Mouse (Mus musculus) kidney, adult 18-20 months (tissue): ENCODE data around the gene B4galt5.
"Not testable (repeated sequence)": the region's sequence is repeated elsewhere in the genome, so short reads cannot be mapped to it uniquely, and the experiment has no call there.

Experiments
- DNase-seq: peaks from one replicate; pipeline ENCODE4 v3.0.0; 2021

The B4galt5 gene

DNA sequence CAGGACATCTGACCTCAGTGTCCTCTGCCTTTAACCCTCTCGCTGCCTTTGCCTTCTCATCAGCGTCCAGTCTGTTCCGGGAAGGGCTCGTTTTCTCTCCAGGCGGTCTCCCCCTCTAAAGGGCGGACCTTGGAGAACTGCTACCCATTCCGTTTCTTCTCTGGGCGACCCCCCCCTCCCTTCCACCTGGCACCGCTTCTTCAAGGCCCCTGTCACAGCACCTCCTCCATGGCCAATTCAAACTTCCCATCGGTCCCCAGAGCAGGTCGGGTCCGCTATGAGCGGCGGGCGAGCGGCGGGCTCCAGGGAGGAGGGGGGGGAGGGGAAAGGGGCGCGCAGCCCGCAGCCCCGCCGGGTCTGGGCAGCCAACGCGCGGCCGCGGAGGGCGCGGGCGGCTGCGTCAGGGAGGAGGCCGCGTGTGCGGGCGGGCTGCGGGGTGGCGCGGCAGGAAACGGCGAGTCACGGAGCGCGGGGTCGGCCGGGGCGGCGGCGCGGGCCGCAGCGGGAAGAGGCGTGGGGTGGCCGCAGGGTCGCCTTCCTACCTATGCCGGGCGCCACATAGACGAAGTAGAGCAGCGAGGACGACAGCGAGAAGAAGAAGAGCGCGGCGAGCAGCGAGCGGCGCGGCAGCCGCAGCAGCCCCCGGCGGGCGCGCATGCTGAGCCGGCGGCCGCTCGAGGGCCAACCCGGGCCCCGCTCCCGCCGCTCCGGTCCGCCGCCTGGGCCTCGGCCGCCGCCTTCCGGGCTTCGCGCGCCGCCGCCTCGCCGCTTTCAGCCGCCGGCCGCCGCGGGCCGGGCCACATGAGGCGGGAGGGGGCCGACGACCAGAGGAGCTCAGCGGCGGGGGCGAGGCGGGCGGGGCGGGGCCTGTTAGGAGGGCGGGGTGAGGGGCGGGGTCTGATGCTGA is at the start of gene B4galt5:
Gene B4galt5 (minus strand): TSS at position 808 of the 907 bp plus-strand sequence.
- DNase-seq: peak; percentile 44

DNA sequence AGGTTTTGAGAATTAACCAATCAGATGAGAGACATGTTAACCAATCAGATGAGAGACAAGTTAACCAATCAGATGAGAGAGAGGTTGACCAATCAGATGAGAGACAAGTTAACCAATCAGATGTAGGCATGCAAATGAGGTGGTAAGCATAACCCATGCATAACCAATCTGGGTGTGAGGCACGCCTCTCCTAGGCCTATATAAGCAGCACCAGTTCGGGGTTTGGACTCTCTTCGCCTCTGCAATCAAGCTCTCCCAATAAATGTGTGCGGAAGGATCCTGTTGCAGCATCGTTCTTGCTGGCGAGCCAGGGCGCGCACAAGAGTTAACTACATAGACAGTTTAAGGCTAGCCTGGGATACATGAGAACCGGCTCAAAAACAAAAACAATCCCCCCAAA is 47.4 kb upstream of the B4galt5 start:
- not testable (repeated sequence) for DNase-seq

DNA sequence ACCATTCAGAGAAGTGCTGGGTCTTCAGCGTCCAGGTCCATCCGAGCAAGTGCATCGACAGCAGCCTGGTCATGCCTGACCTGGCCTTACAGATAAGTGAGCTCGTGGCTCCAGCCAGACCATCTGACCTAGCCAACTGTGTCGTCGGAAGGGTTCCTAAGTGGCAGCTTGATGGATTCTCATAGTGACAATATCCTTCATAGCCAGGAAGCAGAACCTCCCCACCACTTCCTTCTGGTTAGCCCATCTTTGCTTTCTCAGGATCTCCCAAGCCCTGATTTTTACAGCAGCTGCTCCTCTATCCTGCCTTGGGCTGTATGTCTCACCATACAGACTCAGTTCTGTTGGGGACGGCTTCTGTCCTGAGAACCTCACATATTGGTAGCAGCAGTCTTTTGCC is 45.4 kb upstream of the B4galt5 start:
- DNase-seq: no peak

DNA sequence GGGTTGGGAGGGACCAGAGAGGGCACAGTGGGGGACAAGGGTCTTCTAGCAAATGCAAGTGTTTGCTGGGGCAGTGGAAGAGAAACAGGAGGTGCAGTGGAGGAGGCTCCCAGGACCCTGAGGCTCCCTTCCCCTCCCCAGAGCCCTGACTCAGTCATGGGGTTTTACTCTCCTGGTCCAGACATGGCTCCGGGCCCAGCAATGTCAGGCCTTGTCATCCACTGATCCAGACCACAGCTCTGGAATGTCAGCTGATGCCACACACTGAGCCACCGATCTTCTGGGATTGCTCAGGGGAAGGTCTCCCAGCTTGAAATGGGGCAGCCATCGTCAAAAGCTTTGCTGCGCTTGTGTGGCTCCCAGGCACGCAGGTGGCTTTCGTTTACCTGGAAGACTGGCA is 38.0 kb upstream of the B4galt5 start:
- DNase-seq: no peak

DNA sequence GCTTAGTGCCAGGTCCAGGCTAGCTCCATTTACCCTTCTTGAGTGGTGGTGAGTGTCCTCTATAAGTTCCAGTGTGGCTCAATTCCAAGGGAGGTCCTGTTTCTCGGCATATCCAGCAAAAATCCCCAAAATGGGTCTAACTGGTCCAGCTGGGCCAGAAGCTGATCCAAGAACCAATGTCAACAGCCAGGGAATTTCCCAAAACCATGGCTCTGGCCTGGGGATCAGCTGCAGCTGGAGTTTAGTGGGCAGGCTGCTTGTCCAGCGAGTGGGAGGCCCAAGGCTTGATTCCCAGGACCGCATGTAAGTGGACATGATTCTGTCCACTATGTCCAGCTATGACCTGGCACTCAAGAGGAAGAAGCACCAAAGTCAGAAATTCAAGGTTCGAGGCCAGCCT is 37.5 kb upstream of the B4galt5 start:
- no peak for DNase-seq

DNA sequence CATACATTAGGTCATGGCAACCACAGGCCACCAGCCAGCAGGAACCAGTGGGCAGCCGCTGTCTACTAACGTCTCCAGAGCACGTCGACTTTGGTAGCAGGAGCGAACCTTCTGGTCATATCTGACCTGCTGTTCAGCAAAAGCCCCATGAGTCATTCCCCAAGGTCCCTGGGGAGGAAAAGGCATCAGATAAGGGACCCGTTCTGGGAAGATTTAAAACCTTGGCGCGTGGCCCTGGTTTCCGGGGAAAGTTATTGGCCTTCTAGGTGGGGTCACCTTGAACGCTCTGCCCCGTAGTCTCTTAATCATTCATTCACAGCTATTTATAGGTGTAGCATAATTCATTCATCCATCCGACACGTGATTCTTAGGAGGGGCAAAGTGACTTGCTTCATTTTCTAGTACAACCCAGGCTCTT is 34.7 kb upstream of the B4galt5 start:
- DNase-seq: peak; percentile 86

DNA sequence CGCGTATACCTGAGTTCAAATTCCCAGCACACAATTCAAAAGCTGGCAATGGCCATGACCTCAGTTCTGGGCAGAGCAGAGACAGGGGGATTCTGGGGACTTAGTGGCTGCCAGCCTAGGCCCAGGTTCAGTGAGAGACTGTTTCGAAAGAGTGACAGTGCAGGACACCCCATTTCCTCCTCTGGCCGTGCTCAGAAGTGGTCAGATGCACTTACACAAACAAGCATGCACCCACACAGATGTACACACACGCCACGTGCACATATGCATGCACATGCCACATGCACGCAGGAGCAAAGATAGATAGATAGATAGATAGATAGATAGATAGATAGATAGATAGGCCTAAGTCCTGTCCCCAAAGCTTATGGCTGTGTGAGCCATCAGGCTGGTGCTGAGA is 33.4 kb upstream of the B4galt5 start:
- no peak for DNase-seq

DNA sequence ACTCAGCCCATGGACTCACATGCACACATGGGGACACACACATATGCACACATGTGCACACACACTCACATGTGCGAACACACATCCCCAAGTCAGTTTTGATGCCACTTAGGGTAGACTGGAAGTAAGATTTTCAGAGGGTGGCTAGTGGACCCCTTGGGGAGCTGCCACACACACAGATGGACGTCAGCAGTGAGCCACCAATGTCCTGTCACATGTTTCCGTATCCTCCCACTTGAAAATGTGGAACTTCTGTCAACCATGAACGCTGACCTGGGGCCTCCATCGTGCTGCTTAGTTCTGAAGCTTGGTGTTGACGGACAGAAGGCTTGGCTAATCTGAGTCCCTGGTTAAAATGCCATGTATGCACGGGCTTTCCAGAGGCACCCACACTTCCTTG is 32.6 kb upstream of the B4galt5 start:
- DNase-seq: no peak

DNA sequence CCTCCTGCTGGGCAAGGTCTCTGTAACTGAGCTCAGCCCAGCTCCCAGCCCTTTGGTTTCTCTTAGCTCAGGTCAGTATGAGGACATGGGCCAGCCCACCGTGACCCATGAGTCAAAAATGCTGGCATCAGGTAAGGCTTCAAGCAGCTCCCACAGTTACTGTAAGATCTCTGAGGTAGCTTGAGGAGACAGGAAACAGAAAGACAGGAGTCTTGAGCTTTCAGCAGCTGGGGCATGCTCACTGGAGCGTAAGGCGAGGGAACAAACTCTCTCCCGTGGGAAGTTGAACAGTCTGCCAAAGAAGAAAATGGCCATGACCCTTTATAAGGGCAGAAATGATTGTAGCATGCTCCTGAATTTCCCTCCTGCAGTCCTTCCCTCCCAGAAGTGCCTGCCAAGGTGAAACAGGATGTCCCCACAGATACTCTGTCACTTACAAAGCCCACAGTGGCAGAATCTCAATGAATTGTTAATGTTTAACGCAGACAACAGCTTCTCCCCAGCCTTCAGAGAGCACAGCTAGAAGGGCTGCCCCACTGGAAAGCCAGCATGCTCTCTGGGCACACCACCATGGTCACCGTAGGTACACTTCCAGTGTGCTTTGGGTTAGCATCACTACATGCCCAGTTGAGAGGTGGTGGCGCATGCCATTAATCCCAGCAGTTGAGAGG is 31.8 kb upstream of the B4galt5 start:
- DNase-seq: peak; percentile 72

DNA sequence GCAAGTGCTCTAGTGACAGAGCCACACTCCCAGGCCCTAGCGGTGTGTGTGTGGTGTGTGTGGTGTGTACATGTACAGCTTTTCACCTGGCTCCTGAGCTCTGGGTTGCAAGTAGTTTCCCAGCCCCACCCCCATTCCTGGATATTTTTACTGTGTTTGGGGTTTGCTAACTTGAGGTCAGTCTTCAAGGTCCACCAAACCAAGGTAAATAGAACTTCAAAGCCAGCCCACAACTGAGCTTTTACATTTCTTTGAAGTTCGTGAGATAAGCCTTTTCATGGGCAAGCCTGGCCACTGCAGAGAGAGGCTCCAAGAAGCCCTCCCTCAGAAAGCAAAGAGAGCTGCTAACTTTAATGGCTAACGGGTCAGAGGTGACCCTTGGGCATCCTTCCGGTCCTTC is 30.0 kb upstream of the B4galt5 start:
- no peak for DNase-seq

DNA sequence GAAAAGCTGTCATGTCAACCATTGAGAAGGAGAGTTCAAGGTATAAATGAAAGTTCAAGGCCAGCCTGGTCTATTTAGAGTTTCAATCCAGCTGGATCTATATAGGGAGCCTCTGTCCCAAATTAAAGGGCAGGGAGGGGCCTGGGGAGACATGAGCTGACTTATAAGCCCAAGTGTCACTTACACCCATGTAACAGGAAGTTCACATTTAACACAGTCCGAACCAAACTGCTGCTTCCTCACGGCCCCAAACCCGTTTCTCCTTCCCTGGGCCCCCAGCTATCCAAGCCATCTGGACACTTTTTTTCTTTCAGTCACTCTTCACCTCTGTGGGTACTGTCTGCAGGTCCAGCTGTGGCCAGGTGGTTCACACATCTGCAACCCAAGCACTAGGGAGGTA is 28.7 kb upstream of the B4galt5 start:
- no peak for DNase-seq

DNA sequence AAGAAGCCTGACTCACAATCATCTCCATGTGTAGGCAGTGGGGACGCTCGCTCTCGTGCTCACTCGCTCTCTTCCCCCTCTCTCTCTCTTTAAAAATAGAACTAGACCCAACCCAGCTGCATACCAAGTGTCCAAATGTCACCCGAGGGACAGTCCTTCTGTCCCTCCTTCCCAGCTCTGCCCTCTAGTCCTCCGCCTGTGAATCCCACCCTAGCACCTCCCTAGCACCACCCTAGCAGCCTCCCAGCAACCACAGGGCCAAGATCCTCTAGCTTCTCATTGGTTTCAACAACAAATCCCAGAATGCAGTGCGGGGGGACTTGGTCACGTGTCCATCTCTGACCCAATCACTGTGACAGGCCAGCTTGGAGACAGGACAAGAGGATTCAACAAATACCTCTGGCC is 27.2 kb upstream of the B4galt5 start:
- DNase-seq: no peak

DNA sequence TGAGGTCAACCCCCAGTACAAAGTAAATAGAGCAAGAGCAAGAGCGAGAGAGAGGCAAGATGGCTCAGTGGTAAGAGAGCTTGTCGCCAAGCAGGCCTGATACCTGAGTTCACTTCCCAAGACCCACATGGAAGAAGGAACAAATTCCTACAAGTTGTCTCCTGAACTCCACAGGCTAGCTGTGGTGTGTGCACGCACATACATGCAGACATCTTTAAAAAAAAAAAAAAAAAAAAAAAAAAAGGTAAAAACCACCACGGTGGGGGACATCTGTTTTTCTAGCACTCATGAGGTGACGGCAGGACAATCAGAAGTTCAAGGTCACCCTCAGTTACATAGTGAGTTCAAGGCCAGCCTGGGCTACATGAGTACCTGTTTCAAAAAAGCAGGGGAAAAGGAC is 26.7 kb upstream of the B4galt5 start:
- DNase-seq: no peak

DNA sequence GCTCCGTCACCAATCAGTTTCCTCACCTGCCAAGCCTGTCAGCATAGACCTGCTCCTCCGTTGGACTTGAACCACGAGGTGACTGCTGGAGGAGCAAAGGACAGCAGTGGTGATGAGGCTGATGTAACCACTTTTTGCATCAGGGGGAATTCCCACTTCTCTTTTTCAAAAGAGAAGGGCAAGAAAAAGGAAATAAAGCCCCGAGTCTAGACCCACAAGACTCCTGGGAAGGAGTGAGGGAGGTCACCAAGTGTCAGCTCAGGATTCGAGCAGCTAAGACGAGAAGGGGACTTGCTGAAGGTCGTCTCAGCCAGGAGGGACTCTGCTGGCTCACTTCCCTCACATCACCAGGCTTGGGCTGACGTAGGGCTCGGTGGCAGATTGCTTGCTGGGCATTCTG is 26.2 kb upstream of the B4galt5 start:
- no peak for DNase-seq

DNA sequence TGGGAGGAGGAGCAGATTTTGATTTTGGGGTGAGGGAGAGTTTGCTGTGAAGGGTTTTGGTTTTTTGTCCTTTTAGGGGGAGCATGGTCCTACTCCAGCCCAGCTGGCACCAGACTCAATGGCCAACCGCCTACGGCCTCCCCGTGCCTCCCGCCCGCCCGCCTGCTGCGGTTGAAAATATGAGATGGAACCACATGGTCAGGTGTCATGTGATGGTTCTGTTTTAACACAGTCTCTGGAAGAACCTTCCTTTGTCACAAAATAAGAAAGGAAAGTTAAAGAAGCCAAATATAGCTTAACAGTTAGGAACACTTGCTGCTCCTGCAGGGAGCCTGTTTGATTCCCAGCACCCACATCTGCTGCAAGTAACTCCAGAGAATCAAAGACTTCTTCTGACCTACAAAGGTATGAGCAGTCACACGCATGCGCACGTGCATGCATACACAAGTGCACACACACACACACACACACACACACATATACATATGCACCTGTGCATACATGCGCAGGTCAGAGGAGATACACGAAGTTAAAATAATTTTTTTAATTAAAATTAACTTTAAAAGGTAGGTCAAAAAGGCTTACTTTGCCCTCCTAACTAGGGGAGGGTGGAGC is 25.3 kb upstream of the B4galt5 start:
- DNase-seq: no peak

DNA sequence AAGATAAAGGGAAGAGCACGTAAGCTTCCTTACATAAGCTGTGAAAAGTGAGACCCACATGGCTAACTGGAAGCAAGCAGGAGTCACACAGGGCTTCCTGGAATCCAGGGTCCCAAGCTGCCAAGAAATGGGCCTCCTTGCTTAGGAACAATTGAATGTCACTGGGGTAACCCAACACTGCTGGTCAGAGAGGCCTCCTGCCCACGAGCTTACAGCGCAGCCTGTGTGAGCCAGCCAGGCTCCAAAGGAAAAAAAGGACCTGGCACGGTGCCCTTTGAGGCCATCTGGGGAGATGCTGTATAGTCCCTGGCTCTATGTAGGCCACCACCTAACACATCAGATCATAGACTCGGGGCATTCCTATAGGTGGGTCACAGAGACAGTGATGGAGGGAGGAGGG is 24.3 kb upstream of the B4galt5 start:
- DNase-seq: peak; percentile 30

DNA sequence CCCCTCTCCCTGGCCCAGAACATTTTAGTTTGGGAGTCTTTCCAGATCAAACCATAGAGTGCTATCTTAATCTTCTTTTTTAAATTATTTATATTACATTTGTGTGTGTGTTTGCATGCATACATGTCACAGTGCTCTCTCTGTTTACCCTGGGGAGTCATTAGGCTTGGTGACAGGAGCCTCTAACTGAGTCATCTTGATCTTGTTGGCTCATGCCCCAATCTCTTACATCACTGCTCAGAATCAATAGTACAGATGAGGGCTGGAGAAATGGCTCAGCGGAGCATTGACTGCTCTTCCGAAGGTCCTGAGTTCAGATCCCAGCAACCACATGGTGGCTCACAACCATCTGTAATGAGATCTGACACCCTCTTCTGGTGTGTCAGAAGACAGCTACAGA is 22.5 kb upstream of the B4galt5 start:
- DNase-seq: no peak

DNA sequence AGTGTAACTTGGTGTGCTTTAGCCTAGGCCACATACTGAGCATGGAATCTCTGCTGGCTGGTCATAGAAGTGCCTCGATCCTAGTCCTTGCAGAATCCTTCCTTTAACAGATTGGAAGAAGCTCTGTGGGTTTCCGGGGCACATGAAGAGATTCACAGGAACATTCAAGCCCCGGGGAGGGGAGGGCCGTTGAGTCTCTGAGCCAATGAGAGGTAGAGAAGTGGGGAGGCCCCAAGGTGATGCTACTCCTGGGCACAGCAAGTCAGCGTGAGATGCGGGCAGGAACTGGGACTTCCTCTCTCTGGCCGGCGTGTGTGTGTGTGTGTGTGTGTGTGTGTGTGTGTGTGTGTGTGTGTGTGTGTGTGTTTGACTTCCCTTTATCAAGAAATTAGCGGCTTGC is 19.3 kb upstream of the B4galt5 start:
- no peak for DNase-seq

DNA sequence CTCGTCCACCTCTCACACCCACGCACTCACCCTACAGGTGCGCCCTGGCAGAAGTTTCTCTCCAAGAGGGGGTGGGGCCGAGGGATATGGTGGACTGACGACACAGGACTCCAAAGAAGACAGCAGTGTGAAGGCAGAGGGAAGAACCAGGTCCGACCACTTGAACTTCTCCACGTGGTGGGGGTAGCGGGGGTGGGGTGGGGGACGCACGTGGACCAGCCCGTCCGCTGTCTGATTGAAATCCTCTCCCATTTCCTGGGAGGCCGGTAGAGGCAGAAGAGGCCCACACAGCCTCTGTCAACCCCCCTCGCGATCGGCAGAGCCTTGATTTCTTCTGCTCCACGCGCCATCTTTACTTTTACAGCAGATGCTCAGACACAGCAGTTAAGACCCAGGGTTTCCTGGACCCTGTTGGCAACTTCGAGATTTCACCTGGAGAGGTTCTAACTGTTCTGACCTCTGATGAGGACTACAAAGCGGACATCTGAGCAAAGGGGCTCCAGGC is 18.8 kb upstream of the B4galt5 start:
- DNase-seq: no peak

DNA sequence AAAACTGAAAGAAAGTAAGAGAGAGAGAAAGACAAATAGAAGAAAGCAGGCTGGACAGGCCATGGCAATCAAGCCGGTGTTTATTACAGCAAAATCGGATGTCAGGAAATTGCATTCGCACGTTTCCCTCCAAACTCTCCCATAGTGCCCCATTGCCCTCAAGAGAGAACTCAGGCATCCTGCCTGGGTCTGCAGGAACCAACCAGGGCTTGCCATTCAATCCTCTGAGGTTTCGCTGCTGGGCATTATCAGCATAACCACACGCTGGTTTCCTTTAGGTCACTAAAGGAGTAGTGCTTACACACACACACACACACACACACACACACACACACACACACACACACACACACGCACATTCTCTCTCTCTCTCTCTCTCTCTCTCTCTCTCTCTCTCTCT is 18.3 kb upstream of the B4galt5 start:
- no peak for DNase-seq

DNA sequence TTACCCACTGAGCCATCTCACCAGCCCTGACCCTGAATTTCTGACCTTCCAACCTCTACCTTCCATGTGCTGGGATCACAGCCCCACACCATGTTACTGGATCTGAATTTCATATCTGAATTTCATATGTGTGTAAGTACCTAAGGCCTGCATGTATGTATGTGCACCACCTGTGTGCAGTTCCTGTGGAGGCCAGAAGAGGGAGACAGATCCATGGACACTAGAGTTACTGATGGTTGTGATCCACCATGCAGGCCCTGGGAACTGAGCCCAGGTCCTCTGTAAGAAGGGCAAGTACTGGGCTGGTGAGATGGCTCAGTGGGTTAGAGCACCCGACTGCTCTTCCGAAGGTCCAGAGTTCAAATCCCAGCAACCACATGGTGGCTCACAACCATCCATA is 16.1 kb upstream of the B4galt5 start:
- DNase-seq: no peak

DNA sequence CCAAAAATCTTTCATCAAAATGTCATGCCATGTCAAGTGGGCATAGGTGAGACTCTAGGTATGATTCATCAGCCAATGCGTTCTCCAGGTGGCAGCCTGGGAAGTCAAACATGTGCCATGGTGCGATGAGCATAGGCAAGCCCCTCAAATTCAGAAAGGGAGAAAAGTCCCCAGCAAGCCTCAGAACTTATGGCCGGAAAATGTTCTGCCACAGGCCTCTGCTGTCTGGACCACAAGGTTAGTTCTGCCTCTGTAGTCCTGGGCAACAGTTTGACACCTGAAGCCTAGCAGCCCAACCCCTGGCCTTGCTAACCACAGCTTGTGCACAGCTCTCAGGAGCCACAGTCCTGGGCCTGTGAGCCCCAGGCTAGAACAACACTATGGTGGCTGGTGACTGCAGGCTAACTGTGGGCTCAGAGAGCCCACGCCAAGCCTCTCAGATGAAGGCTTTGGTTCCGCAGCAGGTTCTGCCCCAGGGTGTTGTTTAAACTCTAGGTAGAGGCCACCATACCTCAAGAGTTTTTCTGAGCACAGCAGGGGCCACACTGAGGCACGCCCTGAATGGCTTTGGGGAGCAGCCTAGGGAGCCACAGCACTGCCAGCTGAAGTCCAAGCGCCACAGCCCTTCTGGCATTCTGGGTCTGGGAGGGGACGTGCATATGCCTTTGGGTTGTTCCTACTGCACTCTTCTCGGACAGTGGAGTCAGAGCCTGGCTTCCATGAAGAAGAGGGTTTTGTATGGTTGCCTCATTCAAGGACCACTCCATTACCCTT is 14.5 kb upstream of the B4galt5 start:
- DNase-seq: no peak

DNA sequence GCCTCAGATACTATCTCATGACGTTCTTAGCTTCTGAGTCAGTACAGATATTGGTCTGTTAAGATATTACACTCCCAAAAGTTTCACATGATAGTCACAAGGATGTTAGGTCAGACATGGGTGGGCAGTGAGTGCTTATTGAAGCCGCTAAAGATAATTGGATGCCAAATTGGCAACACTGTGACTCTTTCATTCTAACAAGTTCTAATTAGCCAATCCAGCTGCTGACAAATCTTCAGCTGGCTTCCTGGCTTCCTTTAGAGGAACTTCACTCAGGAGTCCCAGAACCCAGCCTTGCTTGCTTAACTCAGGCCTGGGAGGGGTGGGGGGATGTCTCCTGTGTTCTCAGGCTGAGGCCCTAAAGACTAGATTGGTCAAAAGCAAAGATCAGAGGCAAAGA is 9.5 kb upstream of the B4galt5 start:
- no peak for DNase-seq
